Mouse (Mus musculus) midbrain, embryonic 16.5 days (tissue): Measurements from ENCODE around the gene Ewsr1. TPM values are rescaled to one million over a fixed set of nuclear protein-coding genes. Genes with fewer than 3 reads are reported as not detected.

Experiments
- ATAC-seq: fragments of 200-750 bp; cut with Nextera tagmentation; 2 replicates; pipeline ENCODE4 v1.8.0; 2017; ENCODE audit warnings: moderate TSS enrichment
- H3K27ac ChIP-seq: fragments of 300-500 bp; sonication (generic); 2 replicates; pipeline ENCODE4 v1.5.1; 2014; ENCODE audit warnings: mild to moderate bottlenecking, low read length, mixed read lengths
- H3K27me3 ChIP-seq: fragments of 300-500 bp; sonication (generic); 2 replicates; pipeline ENCODE4 v1.6.1; 2014; ENCODE audit warnings: low read depth, low read length, mixed read lengths; ENCODE audit not compliant: control insufficient read depth, insufficient read depth
- H3K36me3 ChIP-seq: fragments of 300-500 bp; sonication (generic); 2 replicates; pipeline ENCODE4 v1.6.1; 2014; ENCODE audit warnings: mild to moderate bottlenecking, low read length, moderate library complexity, mixed read lengths; ENCODE audit not compliant: control insufficient read depth, insufficient read depth
- H3K4me1 ChIP-seq: fragments of 300-500 bp; sonication (generic); 2 replicates; pipeline ENCODE4 v1.6.1; 2014; ENCODE audit warnings: mild to moderate bottlenecking, low read length, mixed read lengths; ENCODE audit not compliant: control insufficient read depth, insufficient read depth
- H3K4me2 ChIP-seq: fragments of 300-500 bp; sonication (generic); 2 replicates; pipeline ENCODE4 v1.6.1; 2014; ENCODE audit warnings: mild to moderate bottlenecking, low read length, mixed read lengths
- H3K4me3 ChIP-seq: fragments of 300-500 bp; sonication (generic); 2 replicates; pipeline ENCODE4 v1.5.1; 2014; ENCODE audit warnings: low read depth, mild to moderate bottlenecking, low read length, moderate library complexity, mixed read lengths
- H3K9ac ChIP-seq: fragments of 300-500 bp; sonication (generic); 2 replicates; pipeline ENCODE4 v1.6.1; 2014; ENCODE audit warnings: low read depth, low read length, mixed read lengths
- H3K9me3 ChIP-seq: fragments of 300-500 bp; sonication (generic); replicated peaks from 2 replicates; pipeline ENCODE4 v1.6.1; 2014; ENCODE audit warnings: mild to moderate bottlenecking, low read length, mixed read lengths; ENCODE audit not compliant: control insufficient read depth, poor library complexity, severe bottlenecking
- WGBS: fragments of 180-500 bp; shearing (Covaris S2); extraction: QIAGEN DNeasy Blood & Tissue Kit; methylation state at CpG from one replicate; pipeline ENCODE4 v1.1.7; 2014; 5-methylcytosine and 5-hydroxymethylcytosine counted together
- polyA plus RNA-seq: library from polyadenylated mRNA; unstranded; fragments of >200 nt; fragmentation: Nextera tagmentation; extraction: Ambion mirVana; gene quantifications from 2 replicates; pipeline ENCODE4 v1.2.1, GENCODE M21; 2015

Ewsr1 gene
- polyA plus RNA-seq, 1 experiment from 2014 or later, result 548 TPM

GRCm38 (mm10) chr11:5057064-5057463 lies 42.0 kb downstream of the Ewsr1 start:
- peaks cover 45% of the 10 kb centered on the region for H3K27me3 ChIP-seq
- no peak overlapping the region for H3K4me3 ChIP-seq
- H3K9me3 ChIP-seq, result no peaks in the 10 kb centered on the region
- no peak for ATAC-seq
- H3K36me3 ChIP-seq, result no peaks in the 10 kb centered on the region
- H3K4me2 ChIP-seq, result no peak overlapping the region
- WGBS, result 55% methylated on average over 8 of the region's 8 CpGs
- no peak overlapping the region for H3K9ac ChIP-seq
- no peak overlapping the region for H3K27ac ChIP-seq
- H3K4me1 ChIP-seq, result peaks cover 27% of the 10 kb centered on the region

- Histone ChIP-seq H3K27me3 (peaks cover 38% of the 10 kb centered on the region), H3K4me1 (peaks cover 19% of the 10 kb centered on the region)
- WGBS, result 19% methylated on average over 23 of the region's 23 CpGs
These were observed 42.8 kb downstream of the Ewsr1 start for GRCm38 (mm10) chr11:5055945-5056938.

GRCm38 (mm10) chr11:5054874-5055273 lies 44.2 kb downstream of the Ewsr1 start:
- Histone ChIP-seq H3K9me3 (no peaks in the 10 kb centered on the region), H3K9ac (no peak overlapping the region), H3K27me3 (peaks cover 25% of the 10 kb centered on the region), H3K4me1 (peaks cover 17% of the 10 kb centered on the region), H3K4me3 (no peak overlapping the region), H3K27ac (no peak overlapping the region), H3K4me2 (no peak overlapping the region), H3K36me3 (no peaks in the 10 kb centered on the region)
- no peak for ATAC-seq
- 67% methylated on average over 6 of the region's 6 CpGs for WGBS

More at GRCm38 (mm10) chr11:5055945-5056938, 42.8 kb downstream of the Ewsr1 start:
- Histone ChIP-seq H3K36me3 (no peaks in the 10 kb centered on the region), H3K27ac (no peak overlapping the region), H3K4me2 (no peak overlapping the region), H3K9me3 (no peaks in the 10 kb centered on the region), H3K9ac (no peak overlapping the region; the same call in 1 of the 2 replicates), H3K4me3 (no peak overlapping the region)
- ATAC-seq, result no peak

GRCm38 (mm10) chr11:5054151-5054550 lies 44.9 kb downstream of the Ewsr1 start:
- no peak for ATAC-seq
- no peak overlapping the region for H3K4me2 ChIP-seq
- peaks cover 18% of the 10 kb centered on the region for H3K27me3 ChIP-seq
- WGBS, result 87% methylated on average over 14 of the region's 14 CpGs
- peaks cover 15% of the 10 kb centered on the region for H3K4me1 ChIP-seq
- H3K9me3 ChIP-seq, result no peaks in the 10 kb centered on the region
- no peak overlapping the region for H3K27ac ChIP-seq
- H3K4me3 ChIP-seq, result no peak overlapping the region
- no peaks in the 10 kb centered on the region for H3K36me3 ChIP-seq
- no peak overlapping the region for H3K9ac ChIP-seq

GRCm38 (mm10) chr11:5052200-5052854 lies 46.7 kb downstream of the Ewsr1 start:
- Histone ChIP-seq H3K36me3 (no peaks in the 10 kb centered on the region), H3K9ac (no peak overlapping the region), H3K4me3 (no peak overlapping the region), H3K27me3 (peaks cover 13% of the 10 kb centered on the region), H3K4me1 (peaks cover 9% of the 10 kb centered on the region), H3K4me2 (no peak overlapping the region), H3K27ac (no peak overlapping the region), H3K9me3 (no peaks in the 10 kb centered on the region)
- ATAC-seq, result no peak
- WGBS, result 75% methylated on average over 10 of the region's 10 CpGs

- Histone ChIP-seq H3K4me1 (peaks cover 6% of the 10 kb centered on the region), H3K4me3 (no peak overlapping the region), H3K27me3 (peaks cover 7% of the 10 kb centered on the region), H3K27ac (no peak overlapping the region), H3K36me3 (no peaks in the 10 kb centered on the region), H3K9ac (no peak overlapping the region), H3K9me3 (no peaks in the 10 kb centered on the region), H3K4me2 (no peak overlapping the region)
- ATAC-seq, result no peak
- WGBS, result 78% methylated on average over 10 of the region's 10 CpGs
These were observed 47.4 kb downstream of the Ewsr1 start for GRCm38 (mm10) chr11:5051629-5052028.

GRCm38 (mm10) chr11:5046321-5046926 lies 52.6 kb downstream of the Ewsr1 start:
- Histone ChIP-seq H3K9ac (no peak overlapping the region), H3K27ac (no peak overlapping the region), H3K4me2 (no peak overlapping the region), H3K4me1 (no peaks in the 10 kb centered on the region), H3K4me3 (no peak overlapping the region), H3K36me3 (peaks cover 6% of the 10 kb centered on the region; the same call in 1 of the 2 replicates), H3K9me3 (no peaks in the 10 kb centered on the region), H3K27me3 (no peaks in the 10 kb centered on the region)
- ATAC-seq, result no peak
- WGBS, result 48% methylated on average over 12 of the region's 12 CpGs

- H3K27me3 ChIP-seq, result no peaks in the 10 kb centered on the region
- H3K27ac ChIP-seq, result no peak overlapping the region
- H3K4me2 ChIP-seq, result no peak overlapping the region
- H3K36me3 ChIP-seq, result peaks cover 20% of the 10 kb centered on the region
- H3K4me1 ChIP-seq, result no peaks in the 10 kb centered on the region
- H3K9me3 ChIP-seq, result no peaks in the 10 kb centered on the region
- H3K9ac ChIP-seq, result no peak overlapping the region
- no peak for ATAC-seq
- 94% methylated on average over 8 of the region's 8 CpGs for WGBS
- H3K4me3 ChIP-seq, result no peak overlapping the region
These were observed 56.3 kb downstream of the Ewsr1 start for GRCm38 (mm10) chr11:5042645-5043381.
